Mouse (Mus musculus) spleen, postnatal 4 days (tissue): ENCODE measurements around the gene Creb3l2.

ENCODE experiments used
- DNase-seq, 2 experiments: peaks; one replicate each; pipeline ENCODE4 v3.0.0; 2022; ENCODE audit warnings: low spot score in 2 of 2

The Creb3l2 gene

DNA sequence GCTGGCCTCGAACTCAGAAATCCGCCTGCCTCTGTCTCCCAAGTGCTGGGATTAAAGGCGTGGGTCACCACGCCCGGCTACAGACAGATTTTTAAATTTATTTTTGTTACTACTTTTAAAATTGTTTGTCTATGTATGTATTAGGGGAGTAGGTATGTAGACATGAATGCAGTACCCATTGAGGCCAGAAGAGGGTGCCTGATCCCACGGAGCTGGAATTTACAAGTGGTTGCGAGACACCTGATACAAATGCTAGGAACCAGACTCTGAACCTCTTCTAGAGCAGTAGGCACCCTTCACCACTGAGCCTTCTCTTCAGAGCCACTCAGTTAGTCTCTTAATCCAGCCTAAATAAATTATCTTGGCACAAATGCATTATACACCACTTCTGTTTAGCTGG lies 70.6 kb downstream of the Creb3l2 start:
- DNase-seq, result no peak

DNA sequence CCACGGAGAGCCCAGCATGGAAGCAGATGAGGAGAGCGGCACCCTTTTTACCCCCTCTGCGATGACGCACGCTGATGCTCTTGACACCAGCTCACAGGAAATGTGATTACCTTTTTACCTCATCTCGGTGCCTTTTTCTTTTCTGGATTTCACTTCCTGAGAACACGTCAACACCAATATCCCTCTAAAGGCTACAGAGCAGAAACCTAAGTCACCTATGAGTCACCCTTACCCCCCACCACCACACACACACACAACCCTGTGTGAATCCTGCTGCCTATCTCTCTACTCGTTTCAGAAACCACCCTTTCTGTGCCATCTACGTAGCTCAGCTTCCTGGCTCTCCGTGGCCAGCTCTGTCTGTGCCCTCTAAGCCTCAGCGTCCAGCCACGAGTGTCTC lies 71.4 kb downstream of the Creb3l2 start:
- DNase-seq, result no peak

DNA sequence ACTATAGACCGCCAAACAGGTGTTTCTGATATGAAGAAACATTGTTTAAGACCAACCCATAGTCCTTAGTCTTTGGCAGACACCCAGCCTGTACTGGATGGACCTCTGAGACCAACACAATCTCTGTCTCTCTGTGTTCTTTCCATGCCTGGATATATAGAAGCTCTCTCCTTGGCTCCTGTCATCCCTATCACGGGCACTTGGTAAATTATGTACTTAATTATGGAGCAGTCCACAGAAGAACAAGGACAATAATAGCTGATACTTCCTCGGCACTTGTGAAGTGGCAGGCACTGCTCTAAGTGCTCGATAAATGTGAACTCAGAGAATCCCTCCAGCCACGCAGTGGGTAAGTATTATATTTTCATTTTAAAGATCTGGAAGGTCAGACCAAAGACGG lies 72.2 kb downstream of the Creb3l2 start:
- DNase-seq, result no peak

DNA sequence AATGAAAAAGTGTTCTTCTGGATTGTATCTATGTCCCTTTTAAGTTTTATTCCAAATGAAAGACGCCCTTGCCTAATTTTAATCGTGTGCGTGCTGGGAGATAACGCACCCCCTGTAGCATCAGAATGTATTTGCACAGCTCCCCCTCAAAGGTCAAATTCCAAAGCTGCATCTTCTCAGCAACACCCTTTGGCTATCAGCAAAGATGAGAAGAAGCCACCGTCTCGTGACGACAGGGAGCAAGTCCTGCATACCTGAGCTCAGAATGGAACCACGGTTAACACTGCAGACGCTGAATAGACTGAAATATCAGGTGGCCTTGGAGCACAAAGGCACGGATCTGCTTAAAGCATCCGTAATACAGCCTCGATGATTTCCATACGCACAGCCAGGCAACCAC lies 73.7 kb downstream of the Creb3l2 start:
- DNase-seq, result no peak

DNA sequence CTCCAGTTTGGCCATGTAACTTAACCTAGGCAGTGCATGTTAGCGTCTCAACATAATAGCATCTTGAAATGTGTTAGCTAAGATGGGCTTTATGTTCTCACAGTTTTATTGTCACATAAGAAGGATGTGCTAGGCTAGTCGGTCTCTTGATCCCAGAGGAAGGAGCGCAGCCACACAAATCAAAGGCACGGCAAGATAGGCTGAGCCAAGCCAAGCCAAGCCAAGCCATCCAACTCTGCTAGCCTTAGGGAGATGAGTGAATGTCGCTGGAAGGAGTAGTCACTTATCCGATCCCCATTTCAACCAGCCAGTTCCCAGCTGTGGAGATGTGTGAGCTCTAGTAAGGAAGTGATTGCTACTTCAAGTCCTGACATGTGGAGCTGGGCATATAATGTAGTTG lies 75.0 kb downstream of the Creb3l2 start:
- DNase-seq, result no peak

DNA sequence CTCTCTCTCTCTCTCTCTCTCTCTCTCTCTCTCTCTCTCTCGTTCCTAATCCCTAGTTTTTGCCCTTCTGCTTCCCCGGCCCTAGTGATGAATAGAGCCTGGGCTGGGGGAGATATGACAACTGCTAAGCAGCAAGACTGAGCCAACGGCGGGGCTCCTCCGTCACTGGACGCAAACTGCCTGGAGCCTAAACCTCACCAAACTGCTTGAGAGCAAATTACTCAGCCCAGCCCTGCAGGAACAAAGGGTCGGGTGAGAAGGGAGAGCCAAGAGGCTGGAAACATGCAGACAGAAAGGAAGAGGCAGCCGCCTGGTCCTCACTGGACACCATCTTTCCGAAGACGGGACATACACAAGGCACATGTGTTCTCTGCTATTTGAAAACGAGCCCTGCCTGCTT lies 76.8 kb downstream of the Creb3l2 start:
- DNase-seq, result no peak

DNA sequence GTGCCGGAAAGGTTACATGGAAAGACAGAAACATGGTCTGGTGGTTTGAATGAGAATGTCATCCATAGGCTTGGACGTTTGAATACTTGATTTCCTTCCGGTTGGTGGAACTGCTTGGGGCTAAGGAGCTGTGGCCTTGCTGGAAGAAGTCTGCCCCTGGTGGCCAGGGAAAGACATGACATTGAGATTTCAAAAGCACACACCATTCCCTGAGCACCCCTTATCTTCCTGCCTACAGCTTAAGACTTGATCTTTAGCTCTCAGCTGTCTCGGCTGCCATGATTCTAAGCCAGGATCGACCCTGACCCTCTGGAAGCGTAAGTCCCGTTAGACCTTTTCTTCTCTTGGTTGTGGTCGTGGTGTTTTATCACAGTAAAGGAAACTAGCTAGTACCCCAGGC lies 77.6 kb downstream of the Creb3l2 start:
- DNase-seq, result no peak

DNA sequence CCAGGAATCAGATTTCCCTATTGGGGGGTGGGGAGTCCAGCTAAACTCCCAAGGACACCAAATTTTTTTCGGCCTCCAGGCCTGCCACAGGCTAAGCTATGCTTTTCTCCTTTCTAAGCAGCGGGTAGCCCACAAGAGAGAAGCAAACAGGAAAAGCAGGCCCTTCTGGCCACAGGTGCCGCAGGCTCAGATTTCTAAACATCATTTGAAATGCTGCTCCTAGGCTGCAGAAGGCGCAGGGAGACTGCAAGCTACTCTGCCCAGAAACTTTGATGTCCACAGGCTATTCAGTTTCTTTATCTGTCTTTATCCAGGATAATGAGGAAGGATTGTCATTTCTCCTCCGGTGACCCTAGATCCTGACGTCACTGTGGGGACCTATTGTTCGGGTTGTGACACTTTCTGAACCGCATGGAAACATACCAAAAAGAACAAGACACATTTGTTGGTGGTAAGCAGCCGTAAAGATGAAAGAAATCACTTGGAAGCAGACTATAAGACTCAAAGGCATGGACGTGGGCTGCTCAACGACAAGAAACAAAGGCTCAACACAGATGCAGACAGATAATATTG lies 81.0 kb downstream of the Creb3l2 start:
- no peak for DNase-seq

DNA sequence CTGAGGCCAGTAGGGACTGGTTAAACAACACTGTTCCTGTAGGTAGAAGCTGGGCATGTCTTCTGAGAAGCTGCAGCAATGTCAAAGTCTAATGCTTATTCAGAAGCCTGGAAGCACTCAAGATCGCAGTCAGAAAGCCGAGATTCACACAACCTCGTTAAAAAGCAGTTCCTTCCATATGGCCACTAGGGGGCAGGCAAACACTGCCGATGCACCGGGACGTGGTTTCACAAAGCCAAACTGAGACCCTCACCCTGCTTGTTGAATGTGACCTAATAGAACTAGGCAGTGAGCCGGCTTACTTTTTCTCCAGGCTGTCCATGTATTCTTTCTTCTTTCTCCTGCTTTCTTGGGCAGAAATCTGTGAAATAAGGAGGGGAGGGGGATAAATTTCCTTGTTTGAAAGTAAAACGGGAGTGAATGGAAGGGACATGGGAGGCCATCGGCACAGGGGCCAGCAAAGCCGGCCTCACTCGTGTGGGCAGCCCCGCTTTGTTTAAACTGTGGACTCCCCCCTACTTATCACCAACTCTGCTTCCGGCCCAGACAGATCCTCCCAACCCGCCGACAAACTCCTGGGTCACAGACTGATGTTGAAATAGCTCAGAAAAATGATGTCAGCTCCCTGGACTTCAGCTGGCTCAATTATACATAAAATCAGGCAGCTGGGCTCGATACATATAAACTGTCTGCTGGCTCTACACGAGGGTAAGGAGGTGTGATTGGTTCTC lies 87.3 kb downstream of the Creb3l2 start:
- DNase-seq, result peak; percentile 52 to 80

DNA sequence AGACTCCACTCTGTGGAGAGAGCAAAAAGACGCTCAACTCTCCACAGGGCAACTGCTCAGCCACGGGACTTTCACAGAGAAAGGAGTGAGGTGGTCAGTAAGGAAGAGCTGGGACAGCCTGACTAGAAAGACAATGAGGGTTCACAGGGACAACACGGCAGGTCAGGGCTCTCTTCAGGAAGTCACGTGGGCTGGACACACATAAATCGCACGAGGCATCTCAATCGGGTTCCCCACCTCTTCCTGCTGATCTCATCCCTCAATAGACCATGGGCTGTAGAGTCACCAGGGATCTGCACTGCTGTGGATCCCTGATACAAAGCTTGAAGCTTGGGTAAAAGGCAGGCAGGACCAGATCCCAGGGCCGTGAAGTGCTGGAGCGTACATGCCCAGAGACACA lies 88.3 kb downstream of the Creb3l2 start:
- no peak for DNase-seq

DNA sequence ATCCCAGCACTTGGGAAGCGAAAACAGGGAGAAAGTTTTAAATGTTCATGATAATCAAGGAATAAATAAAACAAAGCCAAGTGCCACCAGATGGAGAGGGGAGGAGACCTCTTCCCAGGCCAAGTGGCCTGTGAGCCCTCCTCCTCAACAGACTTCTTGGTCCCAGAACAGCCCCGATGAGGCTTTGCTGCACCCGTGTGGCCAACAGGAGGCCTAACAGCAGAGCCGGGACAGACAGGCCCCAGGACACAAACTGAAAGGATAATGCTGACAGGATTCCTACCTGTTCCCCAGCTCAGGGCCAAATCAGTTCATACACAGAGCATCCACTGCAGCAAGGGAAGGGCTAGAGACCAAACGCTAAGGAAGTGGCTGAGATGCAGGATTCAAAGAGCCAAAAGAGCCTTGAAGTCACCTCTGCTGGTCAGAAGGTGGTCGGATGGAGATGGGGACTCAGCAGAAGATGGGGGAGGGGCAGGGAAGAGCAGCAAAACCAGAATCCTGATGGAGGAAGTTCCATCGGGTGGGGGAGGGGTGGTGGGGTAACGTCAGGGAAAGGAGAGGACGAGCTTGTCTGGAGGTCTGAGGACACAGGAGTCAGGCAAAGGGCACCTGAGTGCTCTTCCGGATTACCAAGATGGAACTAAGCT lies 90.1 kb downstream of the Creb3l2 start:
- peak in 1 of 2 experiments; percentile 23 for DNase-seq

DNA sequence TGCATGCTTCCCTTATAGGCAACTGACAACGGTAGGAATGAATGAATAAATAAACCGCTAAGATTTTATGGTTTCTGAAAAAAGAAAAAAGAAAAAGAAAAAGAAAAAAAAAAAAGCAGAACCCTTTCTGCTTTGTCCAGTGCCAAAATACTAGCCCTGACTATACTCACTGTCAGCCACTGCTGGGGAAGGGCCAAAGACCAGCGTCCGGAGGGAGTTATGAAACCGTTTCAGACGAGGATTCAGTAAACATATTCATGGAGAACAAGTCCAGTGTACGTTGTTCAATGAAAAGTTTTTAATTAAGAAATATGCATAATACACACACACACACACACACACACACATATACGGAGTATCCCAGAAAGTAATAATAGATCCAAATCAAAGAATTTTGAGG lies 91.6 kb downstream of the Creb3l2 start:
- DNase-seq, result no peak

DNA sequence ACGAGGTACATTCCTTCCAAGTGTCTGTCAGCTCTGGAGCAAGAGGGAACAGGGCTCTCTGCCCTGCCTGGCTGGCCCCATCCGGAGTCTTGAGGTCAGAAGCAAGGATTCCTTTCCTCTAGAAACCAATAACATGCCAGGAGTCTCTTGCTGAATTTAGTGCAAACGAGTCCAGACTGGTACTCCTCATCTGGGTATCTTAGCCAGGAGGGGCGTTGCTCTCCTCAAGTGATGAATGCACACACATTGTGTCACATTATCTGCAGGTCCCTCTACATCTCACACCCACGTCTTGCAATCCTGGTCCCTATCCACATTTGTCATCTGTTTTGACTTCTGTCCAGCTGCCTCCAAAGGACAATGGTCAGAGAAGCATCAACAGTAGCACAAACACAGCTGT lies 94.3 kb downstream of the Creb3l2 start:
- no peak for DNase-seq

DNA sequence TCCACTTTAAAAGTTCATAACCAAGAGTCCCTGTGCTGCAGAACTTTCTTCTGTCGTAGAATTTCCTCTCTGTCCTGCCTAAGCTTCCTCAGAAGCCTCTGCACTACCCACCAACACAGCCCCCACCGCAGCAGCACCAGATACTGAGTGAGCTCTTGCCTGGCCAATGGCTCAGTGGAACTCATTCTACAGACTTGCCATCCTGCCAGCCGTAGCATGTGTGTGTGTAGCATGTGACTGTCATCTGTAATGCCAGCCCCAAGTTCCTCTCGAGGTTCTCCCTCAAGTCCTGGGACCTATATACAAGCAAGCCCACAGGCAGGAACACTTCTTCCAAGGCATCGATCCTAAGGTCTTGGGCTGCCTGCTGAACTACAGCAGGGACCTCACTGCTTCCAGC lies 103.9 kb downstream of the Creb3l2 start:
- no peak for DNase-seq

DNA sequence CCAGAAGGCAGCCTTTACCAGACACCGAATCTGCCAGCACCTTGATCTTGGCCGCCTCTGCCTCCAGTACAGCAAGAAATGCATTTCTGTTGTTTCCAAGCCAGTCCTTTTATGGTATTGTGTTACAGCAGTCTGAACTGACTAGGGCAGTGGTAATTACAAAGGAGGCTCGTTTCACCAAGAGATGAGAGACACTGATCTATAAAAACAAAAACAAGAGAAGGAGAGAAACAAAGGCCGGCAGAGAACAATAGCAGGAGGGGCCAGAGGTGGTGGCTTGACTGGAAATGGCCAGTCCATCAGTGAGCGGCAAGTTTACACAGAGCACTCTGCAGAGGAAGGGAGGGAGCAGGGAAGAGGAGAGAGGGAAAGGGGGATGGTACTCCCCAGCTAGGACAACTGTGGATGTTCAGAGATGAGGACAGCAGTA lies 105.1 kb downstream of the Creb3l2 start:
- DNase-seq, result no peak

DNA sequence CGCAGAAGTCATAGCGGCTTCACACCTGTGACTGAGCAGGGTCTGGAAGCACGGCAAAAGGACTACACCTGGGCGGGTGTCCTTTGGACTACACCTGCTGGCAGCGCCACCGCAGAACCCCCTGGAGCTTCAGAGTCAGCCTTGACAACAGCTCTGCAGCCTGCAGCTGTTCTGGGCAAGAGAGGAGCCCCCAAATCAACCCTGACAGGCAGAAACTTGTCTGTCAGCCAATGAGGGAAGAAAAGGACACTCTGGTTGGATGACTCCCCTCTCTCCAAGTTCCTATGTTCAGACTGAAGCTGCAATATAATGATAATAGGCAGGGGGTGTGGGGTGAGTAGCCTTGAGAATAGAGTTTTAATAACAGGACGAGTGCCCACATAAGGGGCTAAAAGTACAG lies 105.6 kb downstream of the Creb3l2 start:
- DNase-seq, result no peak

DNA sequence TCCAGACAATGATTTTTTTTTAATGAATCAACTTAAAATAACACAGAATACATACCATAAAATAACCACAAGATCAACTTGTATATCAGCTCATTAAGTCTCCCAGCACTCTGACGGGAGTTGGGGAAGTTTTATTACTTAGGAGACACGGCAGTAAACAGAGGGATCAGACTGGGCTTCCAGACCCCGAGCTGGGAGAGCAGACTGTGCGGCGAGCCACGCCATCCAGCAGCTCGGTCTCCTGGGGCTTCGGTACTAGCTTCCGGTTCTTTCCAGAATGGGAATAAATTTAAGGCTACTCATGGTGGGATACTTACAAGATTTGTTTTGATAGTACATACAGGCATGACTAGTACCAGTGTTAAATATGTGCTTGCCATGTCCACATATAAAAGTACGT lies 109.1 kb downstream of the Creb3l2 start:
- DNase-seq, result no peak

DNA sequence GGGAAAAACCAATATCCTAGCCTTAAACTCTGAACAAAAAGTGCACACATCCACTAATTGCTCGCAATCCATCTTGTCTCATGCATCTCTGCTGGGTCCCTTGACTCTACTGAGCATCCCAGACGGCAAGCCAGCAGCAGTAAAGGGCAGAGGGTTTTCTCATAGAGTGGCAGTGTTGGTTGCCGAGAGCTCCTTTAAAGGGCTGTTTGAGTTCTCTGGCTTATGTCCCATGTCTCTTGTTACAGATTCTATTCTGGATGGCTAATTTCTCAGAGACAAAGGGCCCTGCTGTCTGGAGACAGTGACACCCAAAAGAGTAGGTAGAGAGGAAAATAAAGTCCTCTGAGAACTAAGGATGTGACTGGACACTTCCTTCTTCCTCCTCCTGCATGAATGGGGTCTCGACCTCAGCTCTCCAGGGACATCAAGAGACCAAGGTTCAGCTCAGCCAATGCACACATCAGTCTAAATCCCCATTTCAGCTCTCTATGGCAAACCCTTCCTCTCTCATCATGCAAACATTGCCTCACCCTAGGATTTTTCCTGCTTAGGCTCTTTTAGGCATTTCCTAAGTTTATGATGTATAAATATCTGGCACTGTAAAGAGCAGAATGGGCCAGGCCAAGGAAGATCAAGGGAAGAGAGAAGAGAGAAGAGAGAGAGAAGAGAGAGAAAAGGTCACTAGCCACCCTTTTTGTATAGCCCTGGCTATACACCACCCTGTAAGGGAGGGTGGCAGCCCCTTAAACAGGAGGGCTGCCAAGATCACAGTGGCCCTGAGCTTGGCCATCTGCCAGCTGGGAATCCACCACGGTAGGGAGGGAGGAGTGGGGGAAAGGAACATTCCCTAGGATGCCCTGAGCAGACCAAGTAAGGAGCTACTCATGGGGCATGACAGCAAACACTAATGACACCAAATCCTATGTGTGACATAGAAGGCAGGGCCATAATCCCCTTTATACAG lies 111.8 kb downstream of the Creb3l2 start:
- no peak for DNase-seq

DNA sequence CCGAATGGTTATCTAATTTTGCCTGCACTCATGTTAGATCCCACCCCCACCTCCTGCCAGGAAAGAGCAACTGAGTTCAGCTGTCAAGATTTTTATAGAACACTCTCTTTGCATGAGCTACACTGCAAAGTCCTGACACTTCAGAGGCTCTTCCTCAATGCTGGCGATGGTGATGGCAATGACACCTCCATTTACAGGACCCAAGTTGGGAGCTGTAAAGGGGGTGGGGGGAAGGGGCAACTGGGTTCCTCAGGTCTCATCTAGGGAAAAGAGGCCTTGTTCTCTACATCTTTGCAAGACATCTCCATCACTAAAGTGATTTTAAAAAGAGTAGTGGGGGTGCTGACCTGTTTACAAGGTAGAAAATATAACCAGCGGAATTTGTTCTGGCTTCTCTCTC lies 112.6 kb downstream of the Creb3l2 start:
- no peak for DNase-seq

DNA sequence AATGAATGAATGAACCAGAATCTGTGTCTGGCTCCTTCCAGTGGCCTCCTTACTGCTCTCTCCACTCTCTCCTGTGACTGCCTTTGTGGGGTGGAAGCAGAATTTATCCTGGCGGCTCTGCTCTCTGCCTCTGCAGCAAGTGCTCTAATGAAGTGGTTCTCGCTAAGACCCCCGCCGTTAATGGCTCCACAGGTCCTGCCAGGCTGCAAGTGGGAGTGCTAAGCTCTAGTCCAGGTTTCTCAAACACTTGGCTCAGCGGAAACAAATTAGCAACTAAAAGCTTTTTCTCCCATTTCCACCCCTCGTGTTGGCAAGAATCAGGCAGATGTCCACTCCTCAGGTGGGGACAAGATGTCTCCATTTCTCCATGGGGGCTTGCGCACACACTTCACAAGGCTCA lies 113.3 kb downstream of the Creb3l2 start:
- no peak for DNase-seq

DNA sequence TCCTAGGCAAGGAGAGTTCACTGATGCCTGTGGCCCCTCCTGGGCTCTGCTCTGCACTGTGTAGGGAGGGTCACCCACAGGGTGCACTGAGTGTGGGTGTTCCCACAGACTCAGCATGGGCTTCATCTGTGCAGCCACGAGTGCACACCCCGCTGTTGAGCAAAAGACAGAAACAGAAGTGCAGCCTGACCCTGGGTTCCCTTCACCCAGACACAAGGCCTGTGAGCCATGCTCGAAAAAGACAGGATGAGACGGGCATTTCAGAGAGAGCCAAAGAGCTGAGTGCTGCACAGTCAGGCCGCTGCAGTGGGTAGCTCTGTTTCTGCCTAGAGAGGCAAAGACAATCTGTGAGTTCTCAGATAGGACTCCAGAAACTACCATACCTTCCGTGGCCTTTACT lies 114.4 kb downstream of the Creb3l2 start:
- no peak for DNase-seq

DNA sequence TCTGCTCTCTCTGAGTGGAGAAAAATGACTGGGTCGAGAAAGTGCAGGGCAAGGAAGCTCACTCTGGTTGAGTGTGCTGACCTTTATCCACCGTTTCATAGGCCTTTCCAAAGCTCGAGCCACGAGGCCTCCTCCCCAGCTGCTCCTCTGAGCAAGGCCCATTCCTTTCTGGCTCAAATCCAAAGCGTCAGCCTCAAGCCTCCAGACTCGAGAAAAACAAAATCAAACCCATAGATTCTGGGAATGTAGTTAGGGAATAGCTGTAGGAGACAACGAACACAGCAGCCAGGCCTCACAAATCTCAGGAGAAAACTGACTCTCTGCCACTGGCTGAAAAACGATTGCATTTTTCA lies 115.4 kb downstream of the Creb3l2 start:
- no peak for DNase-seq
